Mouse (Mus musculus): ENCODE results near the gene Tpr.

GRCm38 (mm10) chr1:150460595-150460994, 68.0 kb downstream of the Tpr start:
- TF ChIP-seq POLR2A (IDR thresholded peaks at IDR 0.05; ENCODE audit: borderline replicate concordance, insufficient read depth, low read length) = no peak
- no peak for TF ChIP-seq CTCF (IDR thresholded peaks at IDR 0.05; ENCODE audit: borderline replicate concordance, insufficient read depth, low read depth, low read length)

Measured in cerebellum, adult 2 months (tissue).